Mouse (Mus musculus) kidney, embryonic 16.5 days (tissue): ENCODE measurements around the gene S100b. TPM values are rescaled to one million over a fixed set of nuclear protein-coding genes. Genes with fewer than 3 reads are reported as not detected.

Source experiments
- ATAC-seq: fragments of 200-750 bp; cut with Nextera tagmentation; 2 replicates; pipeline ENCODE4 v1.8.0; 2017; ENCODE audit warnings: moderate TSS enrichment; ENCODE audit not compliant: low FRiP score, low TSS enrichment
- H3K27ac ChIP-seq: fragments of 300-500 bp; sonication (generic); 2 replicates; pipeline ENCODE4 v1.5.1; 2014; ENCODE audit warnings: low read length
- H3K27me3 ChIP-seq: fragments of 300-500 bp; sonication (generic); 2 replicates; pipeline ENCODE4 v1.6.1; 2014; ENCODE audit warnings: low read length, control low read depth, mixed read lengths; ENCODE audit not compliant: insufficient read depth
- H3K36me3 ChIP-seq: fragments of 300-500 bp; sonication (generic); 2 replicates; pipeline ENCODE4 v1.6.1; 2014; ENCODE audit warnings: low read length, control low read depth, mixed read lengths; ENCODE audit not compliant: insufficient read depth
- H3K4me1 ChIP-seq: fragments of 300-500 bp; sonication (generic); 2 replicates; pipeline ENCODE4 v1.6.1; 2014; ENCODE audit warnings: low read length, control low read depth, mixed read lengths; ENCODE audit not compliant: insufficient read depth
- H3K4me2 ChIP-seq: fragments of 300-500 bp; sonication (generic); replicated peaks from 2 replicates; pipeline ENCODE4 v1.6.1; 2014; ENCODE audit warnings: low read depth, low read length
- H3K4me3 ChIP-seq: fragments of 300-500 bp; sonication (generic); 2 replicates; pipeline ENCODE4 v1.5.1; 2014; ENCODE audit warnings: mild to moderate bottlenecking, low read length
- H3K9ac ChIP-seq: fragments of 300-500 bp; sonication (generic); replicated peaks from 2 replicates; pipeline ENCODE4 v1.6.1; 2014; ENCODE audit warnings: low read length
- H3K9me3 ChIP-seq: fragments of 300-500 bp; sonication (generic); 2 replicates; pipeline ENCODE4 v1.6.1; 2016; ENCODE audit warnings: low read length, control low read depth
- WGBS: fragments of 180-500 bp; shearing (Covaris S2); extraction: QIAGEN DNeasy Blood & Tissue Kit; methylation state at CpG from one replicate; pipeline ENCODE4 v1.1.7; 2014; 5-methylcytosine and 5-hydroxymethylcytosine counted together
- polyA plus RNA-seq: library from polyadenylated mRNA; unstranded; fragments of >200 nt; fragmentation: Nextera tagmentation; extraction: Ambion mirVana; gene quantifications from 2 replicates; pipeline ENCODE4 v1.2.1, GENCODE M21; 2015

The S100b gene
- polyA plus RNA-seq: 0.45 and 0.54 TPM in 2 replicates

DNA sequence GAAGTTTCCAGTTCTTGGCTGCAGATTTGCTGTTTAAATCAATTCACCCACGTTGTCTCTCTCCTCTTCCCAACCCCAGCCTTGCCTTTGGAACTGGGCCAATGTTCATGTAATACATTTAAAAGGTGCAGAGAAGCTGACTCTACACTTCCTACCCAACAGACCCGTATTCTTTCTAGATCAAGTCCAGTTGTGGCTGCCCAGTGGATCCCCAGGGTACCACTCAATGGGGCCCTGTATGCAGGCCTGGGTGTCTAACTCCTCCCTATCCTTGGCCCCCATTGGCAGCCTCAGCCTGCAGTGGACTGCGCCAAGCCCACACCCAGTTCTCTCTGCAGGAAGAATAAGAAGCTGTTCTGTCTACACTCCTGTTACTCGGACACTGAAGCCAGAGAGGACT lies at the start of gene S100b:
Gene S100b (plus strand): TSS at position 318 of the 400 bp plus-strand sequence.
- H3K27me3 ChIP-seq: no peaks in the 10 kb centered on the region
- H3K4me1 ChIP-seq: peaks cover 3% of the 10 kb centered on the region; the same call in 1 of the 2 replicates
- no peaks in the 10 kb centered on the region for H3K9me3 ChIP-seq
- H3K4me2 ChIP-seq: no peak within 1 kb of the TSS
- no peak for ATAC-seq
- H3K4me3 ChIP-seq: no peak within 1 kb of the TSS
- H3K36me3 ChIP-seq: no peaks in the 10 kb centered on the region
- H3K27ac ChIP-seq: no peak within 1 kb of the TSS
- 58% methylated on average over 4 of the region's 4 CpGs for WGBS
- no peak within 1 kb of the TSS; the same call in 1 of the 2 replicates for H3K9ac ChIP-seq

DNA sequence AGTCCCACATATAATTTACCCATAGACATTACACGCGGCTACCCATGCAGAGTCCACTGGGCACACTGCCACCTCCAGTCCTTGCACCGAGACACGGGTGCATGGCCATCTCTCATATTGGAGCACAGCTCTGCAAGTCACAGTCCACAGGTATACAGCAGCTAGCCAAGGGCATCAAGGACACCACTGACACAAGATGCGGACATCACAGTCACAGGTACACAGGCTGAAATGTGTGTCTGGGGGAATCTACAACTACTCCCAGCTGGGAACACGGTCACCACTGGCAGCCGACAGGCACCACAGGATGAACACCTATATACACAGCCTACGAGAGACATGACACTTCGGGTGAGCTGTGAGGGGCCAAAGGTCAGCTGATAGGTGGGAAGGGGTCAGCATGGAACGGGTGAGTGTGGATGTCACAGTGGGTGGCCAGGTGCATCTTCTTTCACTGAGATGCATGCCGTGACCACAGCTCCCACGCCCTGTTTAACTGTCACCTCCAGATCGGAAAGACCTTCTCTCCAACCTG lies 46.3 kb upstream of the S100b start:
- Histone ChIP-seq H3K9me3 (no peaks in the 10 kb centered on the region), H3K4me2 (no peak overlapping the region), H3K4me1 (peaks cover 3% of the 10 kb centered on the region; the same call in 1 of the 2 replicates), H3K9ac (no peak overlapping the region), H3K4me3 (no peak overlapping the region), H3K27me3 (no peaks in the 10 kb centered on the region), H3K36me3 (peaks cover 19% of the 10 kb centered on the region), H3K27ac (no peak overlapping the region)
- ATAC-seq: no peak
- WGBS: 86% methylated on average over 13 of the region's 13 CpGs

DNA sequence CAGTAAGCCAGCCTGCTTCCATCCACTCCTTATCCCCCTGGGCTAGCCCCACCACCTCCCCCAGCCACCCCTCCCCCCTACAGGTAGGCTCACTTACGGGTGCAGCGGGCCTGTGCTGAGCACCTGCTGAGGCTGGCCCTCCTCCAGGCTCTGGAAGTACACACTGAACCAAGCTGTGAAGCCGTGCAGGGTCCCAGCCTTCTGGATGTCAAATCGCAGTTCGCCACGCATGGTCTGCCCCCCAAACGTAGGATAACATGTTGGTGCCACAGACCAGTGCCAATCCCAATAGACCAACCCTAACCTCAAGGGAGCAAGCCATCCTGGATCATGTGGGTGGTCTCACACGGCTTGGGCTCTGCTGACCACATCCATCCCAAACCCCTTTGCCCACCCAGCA lies 44.4 kb upstream of the S100b start:
- 88% methylated on average over 8 of the region's 8 CpGs for WGBS
- Histone ChIP-seq H3K27ac (no peak overlapping the region), H3K27me3 (no peaks in the 10 kb centered on the region), H3K4me3 (no peak overlapping the region), H3K9me3 (peaks cover 3% of the 10 kb centered on the region; the same call in 1 of the 2 replicates), H3K4me1 (no peaks in the 10 kb centered on the region), H3K36me3 (peaks cover 31% of the 10 kb centered on the region), H3K4me2 (no peak overlapping the region), H3K9ac (no peak overlapping the region)
- ATAC-seq: no peak

DNA sequence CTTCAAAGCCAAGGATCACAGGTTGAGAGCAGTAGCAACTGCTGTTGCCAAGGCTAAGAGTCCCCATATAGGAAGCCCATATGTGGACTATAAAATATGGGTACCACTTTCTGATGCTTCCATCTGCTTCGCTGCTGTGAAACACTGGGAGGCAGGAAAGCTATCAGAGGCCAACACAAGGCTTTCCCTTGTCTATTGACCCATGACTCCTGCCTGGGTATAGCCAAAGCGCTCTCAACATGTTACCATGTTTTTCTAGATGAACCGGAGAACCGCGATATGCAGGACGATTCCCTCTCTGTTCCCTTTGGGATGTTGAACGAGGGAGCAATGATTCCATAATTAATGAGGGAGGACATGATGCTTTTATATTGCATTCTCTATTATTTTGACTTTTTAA lies 42.8 kb upstream of the S100b start:
- Histone ChIP-seq H3K27ac (no peak overlapping the region), H3K4me1 (no peaks in the 10 kb centered on the region)
- WGBS: 92% methylated on average over 7 of the region's 7 CpGs

DNA sequence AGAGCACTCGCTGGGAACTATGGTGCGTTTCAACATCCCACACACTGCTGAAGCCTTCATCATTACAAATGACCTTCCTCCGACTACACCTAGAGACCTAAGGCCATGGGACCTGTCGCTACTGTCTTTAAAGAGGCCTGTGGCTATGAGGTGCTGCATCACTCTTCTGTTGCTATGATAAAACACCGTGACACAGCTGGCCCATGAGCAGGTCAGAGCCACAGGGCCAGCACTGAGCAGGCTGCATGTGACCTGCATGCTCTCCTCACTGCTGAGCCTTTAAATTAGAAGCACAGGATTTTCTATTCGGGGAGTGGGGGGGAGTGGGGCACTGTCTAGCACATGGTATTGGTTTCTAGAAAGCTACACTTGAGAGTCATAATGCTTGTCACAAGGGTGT lies 41.5 kb upstream of the S100b start:
- Histone ChIP-seq H3K9ac (no peak overlapping the region), H3K27ac (no peak overlapping the region), H3K27me3 (no peaks in the 10 kb centered on the region), H3K4me1 (no peaks in the 10 kb centered on the region), H3K9me3 (peaks cover 15% of the 10 kb centered on the region), H3K4me3 (no peak overlapping the region), H3K4me2 (no peak overlapping the region), H3K36me3 (peaks cover 59% of the 10 kb centered on the region)
- 92% methylated on average over 6 of the region's 6 CpGs for WGBS
- ATAC-seq: no peak

More for the DNA sequence above, 42.8 kb upstream of the S100b start:
- Histone ChIP-seq H3K4me2 (no peak overlapping the region), H3K36me3 (peaks cover 47% of the 10 kb centered on the region), H3K9ac (no peak overlapping the region), H3K27me3 (no peaks in the 10 kb centered on the region), H3K9me3 (peaks cover 15% of the 10 kb centered on the region), H3K4me3 (no peak overlapping the region)
- ATAC-seq: no peak

DNA sequence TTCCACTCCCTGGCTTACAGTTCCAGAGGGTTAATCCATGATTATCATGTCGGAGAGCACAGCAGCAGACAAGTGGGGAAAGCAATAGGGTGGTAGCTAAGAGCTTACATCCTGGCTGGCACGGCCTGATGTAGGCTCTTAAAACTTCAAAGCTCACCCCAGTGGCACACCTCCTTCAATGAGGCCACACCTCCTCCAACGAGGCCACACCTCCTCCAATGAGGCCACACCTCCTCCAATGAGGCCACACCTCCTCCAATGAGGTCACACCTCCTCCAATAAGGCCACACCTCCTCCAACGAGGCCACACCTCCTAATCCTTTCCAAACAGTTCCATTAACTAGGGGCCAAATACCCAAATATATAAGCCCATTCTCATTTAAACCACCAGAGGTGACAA lies 39.5 kb upstream of the S100b start:
- Histone ChIP-seq H3K27me3 (no peaks in the 10 kb centered on the region), H3K9ac (no peak overlapping the region), H3K9me3 (peaks cover 15% of the 10 kb centered on the region), H3K27ac (no peak overlapping the region), H3K36me3 (peaks cover 62% of the 10 kb centered on the region), H3K4me3 (no peak overlapping the region), H3K4me1 (no peaks in the 10 kb centered on the region), H3K4me2 (no peak overlapping the region)
- no peak for ATAC-seq
- WGBS: 90% methylated on average over 4 of the region's 4 CpGs

DNA sequence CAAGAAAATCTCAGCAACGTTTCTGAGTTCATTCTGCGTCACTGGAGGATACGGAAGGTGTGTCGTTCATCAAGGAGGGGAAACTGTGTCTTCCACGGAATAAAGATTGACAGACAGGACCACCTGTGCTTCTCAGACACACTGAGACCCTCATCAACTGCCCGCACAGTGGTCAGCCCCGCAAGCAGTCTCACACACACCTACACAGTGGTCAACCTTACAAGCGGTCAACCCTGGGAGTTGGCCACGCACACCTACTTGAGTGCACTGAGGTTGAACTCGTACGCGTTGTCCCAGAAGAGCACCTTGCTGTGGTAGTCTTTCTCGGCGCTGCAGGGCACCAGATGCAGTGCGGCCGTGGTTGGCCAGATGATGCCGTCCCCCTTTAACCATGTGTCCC lies 36.6 kb upstream of the S100b start:
- Histone ChIP-seq H3K4me3 (no peak overlapping the region), H3K9ac (no peak overlapping the region), H3K9me3 (peaks cover 15% of the 10 kb centered on the region), H3K4me2 (no peak overlapping the region), H3K4me1 (no peaks in the 10 kb centered on the region), H3K27me3 (no peaks in the 10 kb centered on the region), H3K36me3 (peaks cover 64% of the 10 kb centered on the region), H3K27ac (no peak overlapping the region)
- 94% methylated on average over 17 of the region's 17 CpGs for WGBS
- no peak for ATAC-seq

DNA sequence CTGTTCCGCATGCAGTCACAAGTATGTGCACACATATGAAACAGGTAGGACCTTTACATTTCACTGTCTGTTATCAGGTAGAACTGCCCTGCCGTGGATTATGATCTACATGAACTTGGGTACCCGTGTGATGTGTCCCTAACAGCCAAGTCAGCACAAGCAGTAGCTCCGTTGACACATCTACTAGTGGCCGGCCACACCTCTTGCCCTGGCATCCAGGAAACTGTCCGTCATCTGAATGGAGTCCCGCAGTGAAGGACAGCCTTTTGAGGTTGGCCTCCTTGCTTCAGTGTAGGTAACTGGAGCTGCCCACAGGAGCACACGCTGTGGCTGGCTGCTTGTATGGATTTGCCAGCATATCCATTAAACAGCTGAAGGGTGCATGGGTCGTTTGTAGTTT lies 35.4 kb upstream of the S100b start:
- WGBS: 81% methylated on average over 9 of the region's 9 CpGs
- ATAC-seq: no peak

DNA sequence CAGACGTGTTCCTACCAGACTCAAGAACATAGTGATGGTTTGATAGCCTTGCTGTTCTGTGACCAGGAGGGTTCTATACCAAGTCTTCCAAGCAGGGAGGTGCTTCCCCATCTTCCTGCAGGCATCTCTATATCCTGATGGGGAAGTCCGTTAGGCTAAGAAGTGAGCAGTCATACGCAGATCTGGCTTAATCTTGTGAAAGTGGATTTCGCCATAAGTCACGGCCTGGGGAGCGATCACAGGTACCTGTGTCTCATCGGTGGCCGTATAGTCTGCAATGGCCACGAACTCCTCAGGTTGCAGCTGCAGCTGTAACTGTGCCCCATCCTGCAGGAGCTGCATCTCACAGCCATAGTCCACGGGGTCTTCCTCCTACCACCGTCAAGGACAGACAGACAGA lies 27.7 kb upstream of the S100b start:
- Histone ChIP-seq H3K27me3 (no peaks in the 10 kb centered on the region), H3K4me3 (no peak overlapping the region), H3K36me3 (peaks cover 31% of the 10 kb centered on the region), H3K9me3 (no peaks in the 10 kb centered on the region), H3K4me1 (no peaks in the 10 kb centered on the region), H3K4me2 (no peak overlapping the region), H3K9ac (no peak overlapping the region), H3K27ac (no peak overlapping the region)
- ATAC-seq: no peak
- WGBS: 91% methylated on average over 11 of the region's 11 CpGs

More for the DNA sequence above, 35.4 kb upstream of the S100b start:
- H3K27me3 ChIP-seq: no peaks in the 10 kb centered on the region
- H3K36me3 ChIP-seq: peaks cover 70% of the 10 kb centered on the region
- H3K4me2 ChIP-seq: no peak overlapping the region
- H3K4me3 ChIP-seq: no peak overlapping the region
- H3K9me3 ChIP-seq: peaks cover 15% of the 10 kb centered on the region
- H3K9ac ChIP-seq: no peak overlapping the region
- no peak overlapping the region for H3K27ac ChIP-seq
- no peaks in the 10 kb centered on the region for H3K4me1 ChIP-seq

DNA sequence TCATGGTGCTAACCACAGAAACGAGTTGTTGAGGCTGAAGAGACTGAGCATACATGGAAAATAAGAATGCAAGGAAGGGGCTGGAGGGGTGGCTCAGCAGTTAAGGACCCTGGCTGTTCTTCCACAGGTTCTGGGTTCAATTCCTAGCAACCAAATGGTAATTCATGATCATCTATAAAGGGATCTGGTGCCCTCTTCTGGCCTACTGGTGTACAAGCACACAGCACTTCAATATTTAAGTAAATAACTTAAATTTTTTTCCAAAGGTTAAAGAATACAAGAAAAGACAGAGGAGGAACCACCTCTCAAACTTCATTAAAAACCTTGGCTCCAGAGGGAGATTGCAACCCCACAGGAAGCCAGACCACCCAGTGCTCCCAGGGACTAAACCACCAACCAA lies 24.0 kb upstream of the S100b start:
- H3K4me1 ChIP-seq: no peaks in the 10 kb centered on the region
- no peak overlapping the region for H3K27ac ChIP-seq
- H3K4me3 ChIP-seq: no peak overlapping the region
- no peaks in the 10 kb centered on the region for H3K9me3 ChIP-seq
- ATAC-seq: no peak
- H3K36me3 ChIP-seq: peaks cover 9% of the 10 kb centered on the region; the same call in 1 of the 2 replicates
- WGBS: 73% methylated on average over 1 of the region's 1 CpGs
- H3K27me3 ChIP-seq: no peaks in the 10 kb centered on the region
- H3K9ac ChIP-seq: no peak overlapping the region
- no peak overlapping the region for H3K4me2 ChIP-seq
